Mouse (Mus musculus) hindbrain, embryonic 12.5 days (tissue): ENCODE results near the gene Krt18. TPM values are rescaled to one million over a fixed set of nuclear protein-coding genes. Genes with fewer than 3 reads are reported as not detected.
"Not testable (repeated sequence)": the region's sequence is repeated elsewhere in the genome, so short reads cannot be mapped to it uniquely, and the experiment has no call there.

Source experiments
- ATAC-seq: fragments of 200-750 bp; cut with Nextera tagmentation; 2 replicates; pipeline ENCODE4 v1.8.0; 2017; ENCODE audit warnings: moderate TSS enrichment; ENCODE audit not compliant: low FRiP score
- H3K27ac ChIP-seq: fragments of 300-500 bp; sonication (generic); 2 replicates; pipeline ENCODE4 v1.5.1; 2016; ENCODE audit warnings: mild to moderate bottlenecking
- H3K27me3 ChIP-seq: fragments of 300-500 bp; sonication (generic); 2 replicates; pipeline ENCODE4 v1.6.1; 2016; ENCODE audit warnings: mild to moderate bottlenecking
- H3K36me3 ChIP-seq: fragments of 300-500 bp; sonication (generic); 2 replicates; pipeline ENCODE4 v1.6.1; 2016; ENCODE audit warnings: mild to moderate bottlenecking
- H3K4me1 ChIP-seq: fragments of 300-500 bp; sonication (generic); 2 replicates; pipeline ENCODE4 v1.6.1; 2016
- H3K4me2 ChIP-seq: fragments of 300-500 bp; sonication (generic); replicated peaks from 2 replicates; pipeline ENCODE4 v1.6.1; 2016; ENCODE audit warnings: mild to moderate bottlenecking
- H3K4me3 ChIP-seq: fragments of 300-500 bp; sonication (generic); 2 replicates; pipeline ENCODE4 v1.5.1; 2016; ENCODE audit warnings: mild to moderate bottlenecking
- H3K9ac ChIP-seq: fragments of 300-500 bp; sonication (generic); 2 replicates; pipeline ENCODE4 v1.6.1; 2016; ENCODE audit warnings: mild to moderate bottlenecking, moderate library complexity
- H3K9me3 ChIP-seq: fragments of 300-500 bp; sonication (generic); replicated peaks from 2 replicates; pipeline ENCODE4 v1.6.1; 2016; ENCODE audit warnings: mild to moderate bottlenecking
- WGBS: fragments of 180-500 bp; shearing (Covaris S2); methylation state at CpG from one replicate; pipeline ENCODE4 v1.1.7; 2016; 5-methylcytosine and 5-hydroxymethylcytosine counted together
- polyA plus RNA-seq: library from polyadenylated mRNA; unstranded; fragments of >200 nt; fragmentation: Nextera tagmentation; extraction: Ambion mirVana; gene quantifications from 2 replicates; pipeline ENCODE4 v1.2.1, GENCODE M21; 2016

Krt18 gene
- 19.8 and 30.0 TPM in 2 replicates for polyA plus RNA-seq

- Histone ChIP-seq H3K4me2 (peak within 1 kb of the TSS; percentile 44), H3K27me3 (peaks cover 64% of the 10 kb centered on the region), H3K4me3 (peak within 1 kb of the TSS; percentile 22), H3K9me3 (no peaks in the 10 kb centered on the region), H3K4me1 (peaks cover 18% of the 10 kb centered on the region), H3K9ac (no peak within 1 kb of the TSS), H3K36me3 (no peaks in the 10 kb centered on the region), H3K27ac (no peak within 1 kb of the TSS)
- WGBS, result 2% methylated on average over 28 of the region's 28 CpGs
- ATAC-seq, result no peak
Observed at GRCm38 (mm10) chr15:102028040-102028439, at the start of gene Krt18. Gene Krt18 (plus strand): TSS chr15:102028180.

GRCm38 (mm10) chr15:101980849-101981248 is 47.1 kb upstream of the Krt18 start:
- Histone ChIP-seq H3K4me3 (no peak overlapping the region), H3K4me1 (peaks cover 16% of the 10 kb centered on the region), H3K4me2 (no peak overlapping the region), H3K9me3 (no peaks in the 10 kb centered on the region), H3K9ac (no peak overlapping the region), H3K36me3 (no peaks in the 10 kb centered on the region), H3K27me3 (peaks cover 7% of the 10 kb centered on the region), H3K27ac (no peak overlapping the region)
- WGBS, result 71% methylated on average over 6 of the region's 6 CpGs
- ATAC-seq, result no peak

GRCm38 (mm10) chr15:101983315-101983948 is 44.5 kb upstream of the Krt18 start:
- no peak overlapping the region for H3K4me3 ChIP-seq
- H3K27ac ChIP-seq, result 0 out of 2 replicates have a peak overlapping the region, but pooled peaks have one; percentile 45
- peaks cover 12% of the 10 kb centered on the region for H3K27me3 ChIP-seq
- no peaks in the 10 kb centered on the region for H3K36me3 ChIP-seq
- peaks cover 3% of the 10 kb centered on the region for H3K4me1 ChIP-seq
- ATAC-seq, result 0 out of 2 replicates have a peak, but pooled peaks have one; percentile 1
- peak overlapping the region; percentile 49 for H3K4me2 ChIP-seq
- 79% methylated on average over 13 of the region's 13 CpGs for WGBS
- no peaks in the 10 kb centered on the region for H3K9me3 ChIP-seq
- no peak overlapping the region for H3K9ac ChIP-seq

- H3K4me3 ChIP-seq, result peak overlapping the region; percentile 13; the same call in 1 of the 2 replicates
- no peaks in the 10 kb centered on the region for H3K36me3 ChIP-seq
- WGBS, result 3% methylated on average over 15 of the region's 15 CpGs
- peaks cover 3% of the 10 kb centered on the region for H3K4me1 ChIP-seq
- peak; percentile 95 for ATAC-seq
- no peak overlapping the region for H3K9ac ChIP-seq
- H3K27ac ChIP-seq, result 0 out of 2 replicates have a peak overlapping the region, but pooled peaks have one; percentile 45
- H3K4me2 ChIP-seq, result peak overlapping the region; percentile 49
- H3K27me3 ChIP-seq, result peaks cover 15% of the 10 kb centered on the region
- H3K9me3 ChIP-seq, result no peaks in the 10 kb centered on the region
Observed at GRCm38 (mm10) chr15:101983949-101984601, 43.9 kb upstream of the Krt18 start.

- 18% methylated on average over 6 of the region's 6 CpGs for WGBS
- Histone ChIP-seq H3K27ac (no peak overlapping the region), H3K4me2 (peak overlapping the region; percentile 21; the same call in 1 of the 2 replicates), H3K4me3 (no peak overlapping the region), H3K36me3 (no peaks in the 10 kb centered on the region), H3K9ac (no peak overlapping the region), H3K4me1 (peaks cover 3% of the 10 kb centered on the region), H3K9me3 (no peaks in the 10 kb centered on the region), H3K27me3 (peaks cover 15% of the 10 kb centered on the region)
- ATAC-seq, result no peak
Observed at GRCm38 (mm10) chr15:101984746-101985145, 43.2 kb upstream of the Krt18 start.

GRCm38 (mm10) chr15:101988119-101988518 is 39.9 kb upstream of the Krt18 start:
- Histone ChIP-seq H3K9ac (no peak overlapping the region), H3K27me3 (peaks cover 19% of the 10 kb centered on the region), H3K4me1 (peaks cover 3% of the 10 kb centered on the region), H3K4me2 (no peak overlapping the region), H3K4me3 (no peak overlapping the region), H3K9me3 (no peaks in the 10 kb centered on the region), H3K27ac (no peak overlapping the region), H3K36me3 (no peaks in the 10 kb centered on the region)
- 2% methylated on average over 10 of the region's 10 CpGs for WGBS
- no peak for ATAC-seq

GRCm38 (mm10) chr15:101988714-101989113 is 39.3 kb upstream of the Krt18 start:
- no peaks in the 10 kb centered on the region for H3K36me3 ChIP-seq
- H3K9me3 ChIP-seq, result no peaks in the 10 kb centered on the region
- no peak for ATAC-seq
- no peak overlapping the region for H3K4me3 ChIP-seq
- peaks cover 3% of the 10 kb centered on the region for H3K4me1 ChIP-seq
- 64% methylated on average over 8 of the region's 8 CpGs for WGBS
- peaks cover 19% of the 10 kb centered on the region for H3K27me3 ChIP-seq
- H3K9ac ChIP-seq, result no peak overlapping the region
- no peak overlapping the region for H3K4me2 ChIP-seq
- H3K27ac ChIP-seq, result no peak overlapping the region

GRCm38 (mm10) chr15:101990946-101991345 is 37.0 kb upstream of the Krt18 start:
- no peak for ATAC-seq
- Histone ChIP-seq H3K36me3 (no peaks in the 10 kb centered on the region), H3K9me3 (0 out of 2 replicates have a peak, but pooled peaks cover 5% of the 10 kb centered on the region), H3K9ac (no peak overlapping the region), H3K4me1 (no peaks in the 10 kb centered on the region), H3K4me2 (no peak overlapping the region), H3K27ac (no peak overlapping the region), H3K27me3 (peaks cover 18% of the 10 kb centered on the region), H3K4me3 (no peak overlapping the region)
- 92% methylated on average over 6 of the region's 6 CpGs for WGBS

GRCm38 (mm10) chr15:101994365-101994764 is 33.6 kb upstream of the Krt18 start:
- H3K27ac ChIP-seq, result no peak overlapping the region
- no peak overlapping the region for H3K4me2 ChIP-seq
- no peaks in the 10 kb centered on the region for H3K36me3 ChIP-seq
- H3K9me3 ChIP-seq, result 0 out of 2 replicates have a peak, but pooled peaks cover 5% of the 10 kb centered on the region
- 92% methylated on average over 6 of the region's 6 CpGs for WGBS
- no peak for ATAC-seq
- H3K9ac ChIP-seq, result no peak overlapping the region
- H3K4me1 ChIP-seq, result no peaks in the 10 kb centered on the region
- H3K27me3 ChIP-seq, result peaks cover 10% of the 10 kb centered on the region; the same call in 1 of the 2 replicates
- H3K4me3 ChIP-seq, result no peak overlapping the region

GRCm38 (mm10) chr15:101995484-101996236 is 32.3 kb upstream of the Krt18 start:
- H3K4me1 ChIP-seq, result no peaks in the 10 kb centered on the region
- no peak overlapping the region for H3K4me3 ChIP-seq
- no peak overlapping the region for H3K27ac ChIP-seq
- no peak overlapping the region for H3K4me2 ChIP-seq
- H3K9me3 ChIP-seq, result 0 out of 2 replicates have a peak, but pooled peaks cover 5% of the 10 kb centered on the region
- no peaks in the 10 kb centered on the region for H3K36me3 ChIP-seq
- 91% methylated on average over 4 of the region's 4 CpGs for WGBS
- peaks cover 14% of the 10 kb centered on the region for H3K27me3 ChIP-seq
- H3K9ac ChIP-seq, result no peak overlapping the region
- no peak for ATAC-seq

- H3K4me3 ChIP-seq, ATAC-seq, H3K4me1 ChIP-seq, H3K9ac ChIP-seq, H3K27ac ChIP-seq, H3K4me2 ChIP-seq, H3K9me3 ChIP-seq, H3K36me3 ChIP-seq: not testable (repeated sequence)
- WGBS, result 87% methylated on average over 11 of the region's 11 CpGs
- peaks cover 17% of the 10 kb centered on the region for H3K27me3 ChIP-seq
Observed at GRCm38 (mm10) chr15:101996450-101997078, 31.4 kb upstream of the Krt18 start.

GRCm38 (mm10) chr15:101999156-101999555 is 28.8 kb upstream of the Krt18 start:
- 91% methylated on average over 11 of the region's 11 CpGs for WGBS
- no peaks in the 10 kb centered on the region for H3K36me3 ChIP-seq
- H3K4me2 ChIP-seq, result no peak overlapping the region
- ATAC-seq, result no peak
- 0 out of 2 replicates have a peak, but pooled peaks cover 5% of the 10 kb centered on the region for H3K9me3 ChIP-seq
- peaks cover 43% of the 10 kb centered on the region for H3K27me3 ChIP-seq
- H3K4me1 ChIP-seq, result peaks cover 14% of the 10 kb centered on the region
- H3K4me3 ChIP-seq, result no peak overlapping the region
- no peak overlapping the region for H3K27ac ChIP-seq
- H3K9ac ChIP-seq, result no peak overlapping the region
